Mouse (Mus musculus) left cerebral cortex, postnatal 25 days (tissue): Measurements from ENCODE around the gene B4galt5. TPM values are rescaled to one million over a fixed set of nuclear protein-coding genes. Genes with fewer than 3 reads are reported as not detected.

Experiments used
- DNase-seq, 2 experiments: peaks; one replicate each; pipeline ENCODE4 v3.0.0; 2022; ENCODE audit warnings: low spot score in 2 of 2, mixed read lengths in 1 of 2
- intact Hi-C: fragments of 180-260 bp; cut with DNase I; formaldehyde crosslinking; loops from one replicate; pipeline ENCODE4 v1.15.1; 2025
- total RNA-seq, 2 experiments: library from RNA; stranded (reverse); gene quantifications; 2 replicates each; pipeline ENCODE4 v1.2.3; 2021

B4galt5 gene
- total RNA-seq, 2 experiments from 2014 or later: 56.4 to 57.8 TPM

DNA sequence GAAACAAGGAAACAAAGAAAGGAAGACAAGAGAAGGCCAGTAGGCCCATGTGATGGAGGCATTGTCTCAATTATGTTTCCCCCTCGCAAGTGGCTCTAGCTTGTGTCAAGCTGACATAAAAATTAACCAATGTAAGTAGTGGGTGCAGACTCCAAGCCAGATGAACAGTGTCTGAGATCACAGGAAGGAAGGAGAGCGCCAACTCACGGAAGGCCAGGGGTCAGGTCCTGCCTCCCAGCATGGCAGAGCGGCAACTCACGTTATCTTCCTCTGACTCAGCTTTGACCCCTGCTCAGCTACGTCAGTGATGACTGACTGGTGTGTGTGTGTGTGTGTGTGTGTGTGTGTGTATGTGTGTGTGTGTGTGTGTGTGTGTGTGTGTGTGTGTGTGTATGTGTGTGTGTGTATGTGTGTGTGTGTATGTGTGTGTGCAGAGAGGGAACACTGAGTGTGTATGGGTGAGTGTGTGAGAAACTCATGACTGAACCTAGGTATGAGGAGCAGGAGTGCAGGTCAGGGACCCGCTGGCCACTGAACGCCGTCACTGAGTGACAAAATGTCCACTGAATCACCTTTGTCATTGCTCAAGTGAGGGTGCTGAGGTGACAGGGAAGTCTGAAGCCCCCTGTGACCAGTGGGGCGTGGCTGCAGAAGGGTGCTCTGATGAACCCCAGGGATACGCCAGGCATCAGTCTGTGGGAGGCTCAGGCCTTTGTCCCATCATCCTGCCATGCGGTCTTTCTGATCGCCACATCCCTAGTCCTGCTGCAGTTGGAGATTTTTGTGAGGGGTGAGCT, 55.5 kb downstream of the B4galt5 start:
- no peak for DNase-seq
- intact Hi-C loops: no loop called here

GRCm38 (mm10) chr2:167292854-167293253, 56.1 kb downstream of the B4galt5 start:
- intact Hi-C loops: no loop called here
- no peak for DNase-seq

- intact Hi-C loops: no loop called here
- DNase-seq: no peak
These were observed 56.8 kb downstream of the B4galt5 start for GRCm38 (mm10) chr2:167292151-167292591.

DNA sequence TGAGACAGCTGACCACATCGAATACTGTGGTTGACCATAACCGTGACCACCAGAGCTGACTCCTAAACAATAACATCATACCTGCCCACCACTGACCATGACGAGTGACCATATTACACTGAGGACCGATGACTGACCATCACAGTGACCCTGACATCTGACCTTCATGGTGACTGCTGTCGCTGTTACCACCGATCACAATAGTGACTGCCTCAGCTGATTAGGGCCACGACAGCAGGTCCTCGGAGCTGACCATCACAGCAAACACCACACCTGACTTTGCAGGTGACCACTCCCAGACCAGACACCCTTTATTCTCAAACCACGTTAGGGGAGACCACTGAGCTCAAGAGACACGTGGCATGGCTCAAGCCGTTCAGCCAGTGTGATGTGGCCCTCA, 57.3 kb downstream of the B4galt5 start:
- DNase-seq: no peak
- intact Hi-C loops: no loop called here

DNA sequence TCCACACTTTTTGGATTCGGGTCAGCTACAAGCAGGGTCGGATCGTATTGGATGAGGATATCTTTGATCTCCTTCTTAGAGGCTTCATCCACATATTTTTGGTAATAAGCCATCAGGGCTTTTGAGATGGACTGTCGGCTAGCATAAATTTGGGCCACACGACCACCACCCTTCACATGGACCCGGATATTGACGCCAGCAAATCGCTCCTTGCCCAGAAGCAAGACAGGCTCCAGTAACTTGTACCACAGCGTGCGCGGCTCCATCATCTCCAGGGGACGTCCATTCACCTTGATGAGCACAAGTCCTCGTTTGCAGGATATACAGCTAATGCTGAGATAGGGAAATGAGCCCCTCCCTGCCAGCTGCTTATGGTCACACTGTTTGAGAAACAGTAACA, 67.5 kb downstream of the B4galt5 start:
- intact Hi-C loops: no loop called here
- DNase-seq: no peak

- intact Hi-C loops: loop anchor here (1.0 kb wide), 1 partner anchor 136 kb away; no protein-coding TSS in a partner anchor
- no peak for DNase-seq
These were observed 68.0 kb downstream of the B4galt5 start for GRCm38 (mm10) chr2:167280986-167281310.

DNA sequence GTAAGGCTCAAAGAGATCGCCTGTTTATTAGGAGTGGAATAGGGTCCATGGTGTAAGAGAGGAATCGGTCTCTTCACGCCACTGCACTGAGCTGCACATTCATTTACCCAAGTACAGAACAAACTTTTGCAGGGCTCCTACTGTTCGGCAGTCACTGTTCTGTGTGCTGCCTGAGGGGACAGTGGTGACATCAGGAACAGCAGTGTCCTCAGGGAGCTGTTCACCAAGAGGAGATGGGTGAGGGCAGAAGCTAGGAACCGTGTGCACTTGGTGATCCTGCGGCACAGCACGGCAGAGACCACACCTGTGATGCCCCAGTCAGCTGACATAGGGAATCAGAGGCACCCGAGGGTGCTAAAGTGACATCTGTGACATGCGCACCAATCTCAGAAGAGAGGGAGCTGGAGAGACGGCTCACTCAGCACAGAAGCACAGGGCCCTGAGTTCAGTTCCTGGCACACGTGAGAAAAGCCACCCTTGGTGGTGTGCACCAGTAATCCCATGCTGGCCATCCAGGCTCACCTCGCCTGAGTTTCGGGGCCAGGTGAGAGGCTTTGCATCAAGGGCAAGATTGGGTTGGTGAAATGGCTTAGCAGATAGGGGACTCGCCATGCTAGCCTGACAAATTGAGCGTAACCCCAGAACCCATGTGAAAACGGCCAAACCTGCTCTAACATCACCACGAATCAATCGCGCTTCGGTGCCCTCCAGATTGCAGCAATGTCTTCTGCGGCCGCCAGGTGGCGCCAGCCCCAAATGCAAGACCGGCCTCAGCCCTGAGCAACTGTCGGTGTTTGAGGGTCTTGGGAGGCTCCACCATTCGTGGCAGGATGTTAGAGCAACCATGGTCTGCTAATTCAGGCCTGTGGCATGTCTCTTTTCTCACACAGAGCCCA, 68.6 kb downstream of the B4galt5 start:
- intact Hi-C loops: loop anchor here (1.0 kb wide), 1 partner anchor 137 kb away; no protein-coding TSS in a partner anchor

GRCm38 (mm10) chr2:167278751-167279526, 70.0 kb downstream of the B4galt5 start:
- intact Hi-C loops: loop anchor here (1.0 to 5.0 kb wide), 3 partner anchors 57 to 207 kb away; no protein-coding TSS in a partner anchor
- DNase-seq: peak; percentile 54 to 58

More for the DNA sequence above, 68.6 kb downstream of the B4galt5 start:
- DNase-seq: peak; percentile 80 to 81

- no peak for DNase-seq
- intact Hi-C loops: loop anchor here (2.0 to 5.0 kb wide), 2 partner anchors 185 to 206 kb away; no protein-coding TSS in a partner anchor
These were observed 71.0 kb downstream of the B4galt5 start for GRCm38 (mm10) chr2:167278011-167278410.

GRCm38 (mm10) chr2:167277026-167277425, 72.0 kb downstream of the B4galt5 start:
- intact Hi-C loops: loop anchor here (5.0 kb wide), 1 partner anchor 205 kb away; no protein-coding TSS in a partner anchor
- no peak for DNase-seq

GRCm38 (mm10) chr2:167275856-167276255, 73.1 kb downstream of the B4galt5 start:
- DNase-seq: no peak

GRCm38 (mm10) chr2:167274713-167275465, 74.1 kb downstream of the B4galt5 start:
- DNase-seq: no peak
- intact Hi-C loops: loop anchor here (5.0 kb wide), 1 partner anchor 203 kb away; no protein-coding TSS in a partner anchor

More at GRCm38 (mm10) chr2:167275856-167276255, 73.1 kb downstream of the B4galt5 start:
- intact Hi-C loops: loop anchor here (5.0 kb wide), 1 partner anchor 204 kb away; no protein-coding TSS in a partner anchor

- intact Hi-C loops: no loop called here
- DNase-seq: no peak
These were observed 75.7 kb downstream of the B4galt5 start for GRCm38 (mm10) chr2:167273206-167273740.

DNA sequence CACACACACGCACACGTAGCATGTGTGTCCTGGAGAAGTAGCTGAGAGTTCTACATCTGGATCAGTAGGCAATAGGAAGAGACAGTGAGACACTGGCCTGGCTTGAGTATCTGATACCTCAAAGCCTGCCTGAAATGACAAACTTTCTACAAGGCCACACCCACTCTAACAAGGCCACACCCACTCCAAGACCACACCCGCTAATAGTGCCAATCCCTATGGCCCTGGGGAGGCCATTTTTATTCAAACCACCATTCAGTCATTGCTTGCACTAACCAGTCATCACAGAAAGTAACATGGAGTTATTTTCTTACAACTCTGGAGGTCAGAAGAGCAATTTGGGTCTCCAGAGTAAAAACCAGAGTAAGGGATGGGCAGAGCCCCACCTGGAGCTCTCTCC, 76.3 kb downstream of the B4galt5 start:
- intact Hi-C loops: no loop called here
- DNase-seq: no peak

DNA sequence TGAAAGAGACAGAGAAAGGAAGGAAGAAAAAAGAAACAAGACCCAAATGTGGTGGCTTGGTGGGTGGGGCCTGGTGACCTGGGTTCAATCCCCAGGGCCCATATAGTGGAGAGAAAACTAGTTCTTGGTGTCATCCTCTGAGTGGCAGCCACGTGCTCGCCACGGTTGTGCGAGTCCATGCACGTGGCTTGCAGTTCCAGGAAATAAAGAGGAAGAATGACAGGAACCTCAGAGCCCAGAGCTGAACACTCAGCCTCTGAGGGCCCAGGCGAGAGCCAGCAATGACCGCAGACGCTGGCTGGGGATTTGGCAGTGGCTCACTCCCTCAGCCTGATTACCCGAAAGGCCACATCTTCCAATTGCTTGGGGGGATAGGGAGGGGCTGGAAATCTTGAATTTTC, 77.9 kb downstream of the B4galt5 start:
- intact Hi-C loops: no loop called here
- no peak for DNase-seq

GRCm38 (mm10) chr2:167270496-167270895, 78.5 kb downstream of the B4galt5 start:
- DNase-seq: no peak

GRCm38 (mm10) chr2:167268721-167269120, 80.3 kb downstream of the B4galt5 start:
- DNase-seq: no peak
- intact Hi-C loops: no loop called here

More at GRCm38 (mm10) chr2:167270496-167270895, 78.5 kb downstream of the B4galt5 start:
- intact Hi-C loops: no loop called here

GRCm38 (mm10) chr2:167268411-167268690, 80.6 kb downstream of the B4galt5 start:
- intact Hi-C loops: no loop called here
- no peak for DNase-seq
